Mouse (Mus musculus): ENCODE measurements around the gene Mfsd13b.
A peak's percentile ranks its signal among the peaks of the same experiment; 100 is the strongest.
"Not testable (repeated sequence)": the region's sequence is repeated elsewhere in the genome, so short reads cannot be mapped to it uniquely, and the experiment has no call there.

Mfsd13b gene

DNA sequence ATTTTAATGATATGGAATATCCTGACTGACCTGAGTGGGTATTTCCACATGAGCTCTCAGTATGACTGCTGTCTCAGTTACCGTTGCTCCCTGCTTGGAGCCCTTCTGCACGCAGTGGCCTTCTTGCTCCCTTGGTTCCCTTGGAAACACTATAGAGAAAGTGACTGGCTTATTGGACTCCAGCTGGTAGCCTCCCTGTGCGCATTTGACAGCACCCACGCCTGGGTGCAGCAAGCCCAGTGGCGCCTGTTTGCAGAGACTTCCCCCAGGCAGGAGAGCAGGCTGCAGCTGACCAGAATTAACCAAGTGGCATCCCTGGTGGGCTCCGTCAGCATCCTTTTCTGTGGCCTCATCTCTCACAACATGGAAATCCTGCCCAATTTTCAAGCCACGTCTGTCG is 8.9 kb downstream of the Mfsd13b start:
- no peak for DNase-seq

DNA sequence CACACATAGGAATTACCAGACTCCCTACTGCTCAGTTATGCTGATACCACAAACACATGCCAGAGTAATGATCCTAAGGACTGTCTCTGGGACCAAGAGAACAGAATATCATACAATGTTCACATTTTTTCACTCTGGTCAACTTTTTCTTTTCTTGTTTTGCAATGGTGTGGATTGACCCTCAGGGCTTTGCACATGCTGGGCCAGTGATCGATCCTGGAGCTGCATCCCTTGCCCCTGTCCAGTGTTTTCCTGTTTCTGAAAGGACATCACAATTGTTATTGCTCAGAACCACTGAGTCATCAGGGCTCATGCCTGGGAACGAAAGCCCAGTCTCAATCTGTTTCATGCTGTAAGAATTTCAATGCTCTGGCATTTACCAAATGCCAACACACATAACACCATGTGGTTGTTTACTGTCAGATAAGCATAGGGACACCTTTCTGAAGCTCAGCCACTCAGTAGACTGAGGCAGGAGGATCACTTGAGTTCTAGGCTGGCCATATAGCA is 16.8 kb downstream of the Mfsd13b start:
- DNase-seq = no peak

DNA sequence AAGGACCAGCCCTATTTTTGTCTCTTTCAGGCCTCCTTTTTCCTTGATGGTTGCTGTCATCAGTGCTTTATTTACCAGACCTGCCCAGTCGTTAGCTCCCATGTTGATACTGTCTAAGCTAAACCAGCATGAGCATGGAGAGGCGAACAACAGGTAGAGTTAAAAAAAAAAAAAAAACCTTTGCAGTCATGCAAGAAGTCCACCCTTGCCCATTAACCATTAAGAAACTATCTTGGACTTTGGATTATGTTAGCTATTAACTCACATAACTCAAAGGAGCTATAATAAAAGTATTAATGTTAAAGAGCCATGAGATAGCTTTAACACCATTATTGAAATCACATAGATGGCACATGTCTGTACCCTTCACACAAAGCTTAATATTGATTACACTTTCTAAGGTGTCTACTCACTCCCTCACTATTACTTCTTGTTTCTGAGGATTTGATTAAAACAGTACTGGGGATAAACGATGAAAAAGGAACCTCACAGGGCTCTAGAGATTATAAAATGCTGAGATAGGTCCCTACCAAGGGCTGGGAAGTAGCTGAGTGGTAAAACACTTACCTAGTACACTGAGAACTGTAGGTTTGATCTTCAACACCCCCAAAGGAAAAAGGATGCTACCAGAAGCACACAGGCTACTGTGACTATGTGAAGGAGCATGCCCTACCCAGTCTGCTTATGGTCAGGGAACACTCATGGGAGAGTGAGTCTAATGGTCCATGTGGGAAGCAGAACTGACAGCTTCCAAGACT is 17.9 kb downstream of the Mfsd13b start:
- DNase-seq = no peak

DNA sequence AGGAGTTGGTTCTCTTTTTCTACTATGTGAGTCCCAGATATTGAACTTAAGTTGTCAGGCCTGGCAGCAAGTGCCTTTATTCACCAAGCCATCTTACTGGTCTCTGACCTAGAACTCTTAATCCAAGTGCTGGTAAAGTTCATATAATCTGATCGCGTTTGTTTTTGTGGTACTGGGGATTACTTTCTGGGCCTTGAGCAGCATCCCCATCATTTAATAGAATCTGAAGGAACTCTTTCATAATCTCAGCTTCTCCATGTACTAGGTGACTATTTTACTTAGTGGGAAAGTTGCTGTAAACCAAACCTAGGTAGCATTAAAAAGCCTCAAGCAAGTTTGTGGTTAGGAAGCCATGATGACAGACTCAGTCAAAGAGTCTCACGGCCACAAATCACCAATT is 19.6 kb downstream of the Mfsd13b start:
- no peak for DNase-seq

DNA sequence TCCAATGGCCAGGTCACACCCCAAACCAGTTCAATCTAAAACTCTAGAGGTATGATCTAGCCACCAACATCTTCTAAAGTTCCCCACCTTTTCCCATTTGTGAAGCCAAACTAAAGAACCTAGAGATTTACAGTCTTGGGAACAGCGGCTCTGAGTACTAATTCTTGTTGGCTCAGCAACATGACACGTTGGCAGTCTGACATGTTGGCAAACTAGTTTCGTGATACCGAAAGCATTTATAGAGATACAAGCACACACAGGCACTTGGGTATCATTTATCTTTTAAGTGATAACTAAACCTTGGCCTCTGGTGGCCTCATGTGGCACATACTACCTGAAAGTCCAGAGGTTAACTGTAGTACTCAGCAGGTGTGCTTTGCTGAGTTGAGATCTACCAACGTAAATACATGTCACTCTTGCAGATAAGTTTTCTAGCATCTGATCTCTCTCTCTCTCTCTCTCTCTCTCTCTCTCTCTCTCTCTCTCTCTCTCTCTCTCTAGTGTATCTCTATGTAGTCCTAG is 20.2 kb downstream of the Mfsd13b start:
- no peak for DNase-seq

DNA sequence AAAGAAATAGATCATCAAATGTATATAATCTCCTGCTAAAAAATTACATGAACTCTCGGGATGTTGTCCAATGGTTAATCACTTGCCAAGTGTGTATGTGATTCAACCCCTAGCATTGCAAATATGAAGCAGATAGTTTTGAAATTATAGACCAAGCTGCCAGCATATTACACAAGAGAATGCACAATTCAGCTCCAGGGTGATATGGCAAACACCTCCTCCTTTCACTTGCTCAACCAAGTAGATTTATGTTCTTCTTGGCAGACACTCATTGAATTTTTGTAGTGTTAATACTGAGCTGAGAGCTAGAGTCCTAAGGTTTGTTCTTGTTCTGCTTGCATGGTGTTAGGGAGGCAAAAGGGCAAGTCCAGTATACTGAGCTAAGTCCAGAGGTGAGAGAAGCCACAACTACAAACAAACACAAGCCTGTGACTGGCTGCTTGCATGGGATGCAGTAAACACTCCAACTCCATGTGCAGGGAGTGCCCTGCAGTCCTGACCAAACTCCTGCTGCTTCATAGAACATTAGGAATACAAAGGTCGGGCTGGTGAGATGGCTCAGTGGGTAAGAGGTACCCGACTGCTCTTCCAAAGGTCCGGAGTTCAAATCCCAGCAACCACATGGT is 21.6 kb downstream of the Mfsd13b start:
- no peak for DNase-seq

DNA sequence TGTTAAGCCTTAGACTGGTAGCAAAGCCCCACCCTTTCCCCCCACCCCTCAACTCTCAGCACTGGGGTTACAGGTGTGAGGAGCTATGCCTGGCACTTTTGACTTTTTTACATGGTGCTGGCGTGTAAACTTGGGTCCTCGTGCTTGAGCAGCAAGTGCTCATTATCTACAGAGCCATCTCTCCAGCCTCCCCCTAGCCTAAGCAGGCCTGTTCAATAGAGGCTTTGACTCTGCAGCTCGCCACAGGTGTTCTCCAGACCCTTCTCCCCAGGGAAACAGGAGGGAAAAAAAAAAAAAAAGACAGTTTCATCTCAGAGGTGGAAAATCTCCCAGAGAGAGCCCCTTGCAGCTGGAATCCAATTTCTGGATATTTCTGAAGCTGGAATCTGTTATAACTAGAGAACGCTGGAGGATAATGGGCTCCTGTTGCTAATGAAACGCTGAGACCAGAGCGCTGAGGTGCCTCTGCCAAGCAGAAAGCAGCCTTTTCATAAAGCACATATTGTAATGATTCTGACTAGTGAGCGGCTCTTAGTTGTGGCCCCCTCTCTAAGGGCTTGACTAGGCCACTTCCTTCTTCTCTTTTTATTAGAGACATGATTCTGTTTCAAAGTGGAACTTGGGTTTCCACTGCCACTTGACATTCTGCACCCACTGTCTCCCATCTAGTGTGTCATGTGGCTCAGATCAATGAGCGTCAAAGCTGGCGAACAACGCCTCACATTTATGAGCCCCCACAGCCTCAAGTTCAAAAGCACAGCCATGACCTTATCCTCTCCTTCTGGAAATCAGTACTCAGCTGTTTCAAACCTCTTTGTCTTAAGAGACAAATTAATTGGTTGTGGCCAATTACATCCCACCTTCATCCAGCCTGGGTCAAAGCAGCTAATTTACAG is 29.7 kb downstream of the Mfsd13b start:
- no peak for DNase-seq

DNA sequence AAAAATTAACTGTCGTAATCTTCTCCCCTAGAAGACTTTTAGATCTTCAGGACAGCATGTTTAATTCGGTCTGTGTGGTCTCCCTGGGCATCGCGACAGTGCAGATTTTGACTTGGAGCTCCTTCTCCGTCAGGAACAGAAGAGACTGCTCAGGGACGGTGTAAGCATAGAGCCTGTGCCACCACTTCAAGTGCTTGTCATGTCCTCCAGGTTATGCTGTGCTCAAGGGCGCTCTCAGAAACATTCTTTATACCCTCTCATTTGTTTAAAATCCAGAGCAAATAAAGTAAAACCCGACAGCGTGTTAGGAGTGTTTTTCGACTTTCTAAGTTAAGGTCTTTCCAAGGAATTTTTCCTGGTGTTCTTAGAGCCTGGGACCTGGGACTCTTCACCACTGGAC is 32.2 kb downstream of the Mfsd13b start:
- DNase-seq = no peak

DNA sequence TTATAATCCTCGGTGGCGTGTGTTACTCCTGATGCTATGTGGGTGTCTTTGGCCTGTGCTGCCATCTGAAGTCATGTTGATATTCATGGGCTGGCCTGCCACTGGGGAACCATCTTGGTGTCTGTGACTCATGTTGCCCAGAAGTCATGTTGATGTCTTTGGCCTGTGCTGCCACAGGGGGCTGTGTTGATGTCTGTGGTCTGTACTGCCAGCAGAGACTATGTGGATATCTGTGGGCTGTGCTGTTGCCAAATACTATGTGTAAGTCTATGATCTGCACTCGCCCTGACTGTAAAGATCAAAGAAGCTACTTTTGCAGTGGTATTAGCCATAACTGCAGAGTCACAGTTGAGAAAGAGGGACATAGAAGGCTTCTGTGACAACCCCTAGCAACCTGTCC is 36.5 kb downstream of the Mfsd13b start:
- DNase-seq = no peak

DNA sequence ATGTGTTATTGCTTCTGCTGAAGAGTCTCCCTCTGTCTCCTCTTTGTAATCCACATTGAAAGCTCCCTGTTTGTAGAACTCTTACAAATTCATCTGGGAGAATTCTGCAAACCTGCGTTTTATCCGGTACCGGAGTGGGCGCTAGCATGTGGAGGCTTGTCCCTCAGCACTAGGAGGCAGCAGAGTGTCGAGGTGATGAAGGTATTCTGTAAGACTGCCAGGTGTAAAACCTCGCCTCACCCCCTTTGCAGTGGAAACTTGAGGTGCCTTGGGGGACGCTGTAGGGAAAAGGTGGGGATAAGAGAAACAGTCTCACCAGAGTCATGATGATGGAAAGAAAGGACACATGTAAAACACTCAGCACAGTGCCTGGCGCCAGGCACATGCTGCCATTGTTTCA is 38.0 kb downstream of the Mfsd13b start:
- no peak for DNase-seq

DNA sequence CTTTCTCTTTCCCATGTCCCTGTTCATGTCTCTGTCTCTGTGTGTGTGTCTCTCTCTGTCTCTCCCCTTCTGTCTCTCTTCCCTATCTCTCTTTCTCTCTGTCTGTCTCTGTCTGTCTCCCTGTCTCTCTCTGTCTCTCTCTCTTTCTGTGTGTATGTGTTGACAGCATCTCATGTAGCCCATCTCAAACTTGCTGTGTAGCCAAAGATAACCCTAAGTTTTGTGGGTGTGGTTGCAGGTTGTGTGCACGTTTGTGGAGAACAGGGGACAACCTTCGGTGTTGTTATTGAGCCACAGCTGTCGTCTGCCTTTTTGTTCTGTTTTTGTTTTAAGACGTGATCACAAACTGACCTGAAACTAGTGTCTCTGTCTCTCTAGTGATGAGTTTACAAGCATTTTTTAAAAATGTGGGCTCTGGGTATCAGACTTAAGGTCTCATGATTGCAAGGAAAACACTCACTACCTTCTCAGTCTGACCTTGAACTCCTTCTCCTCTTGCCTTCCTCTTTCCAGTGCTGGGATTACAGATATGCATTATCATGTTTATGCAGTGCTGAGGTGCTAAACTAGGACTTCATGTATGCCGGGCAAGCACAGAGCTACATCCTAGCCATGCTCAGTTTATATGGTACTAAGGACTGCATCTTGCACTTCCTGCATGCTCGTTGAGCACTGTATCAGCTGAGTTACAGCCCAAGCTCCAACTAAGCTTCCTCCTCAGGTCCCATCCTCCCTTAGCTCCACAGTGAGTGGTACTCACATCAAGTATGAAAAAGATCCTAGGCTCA is 43.1 kb downstream of the Mfsd13b start:
- no peak for DNase-seq

DNA sequence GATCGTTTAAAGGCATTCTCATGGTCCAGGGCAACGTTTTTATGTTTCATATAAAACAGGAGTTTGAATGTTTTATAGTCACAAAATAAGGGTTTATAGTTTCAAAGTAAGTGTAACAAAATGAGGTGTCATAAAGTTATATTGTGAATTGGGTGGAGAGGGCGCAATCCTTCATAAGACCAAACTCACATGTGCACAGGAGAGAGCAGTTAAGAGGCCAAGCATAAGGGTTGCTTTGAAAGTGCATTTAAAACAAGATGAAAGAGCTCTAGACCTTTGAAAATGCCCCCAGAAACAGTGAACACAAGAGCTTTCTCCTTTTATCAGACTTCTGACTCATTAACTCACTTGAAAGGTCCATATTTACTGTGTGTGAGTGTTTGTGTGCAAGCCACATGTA is 44.0 kb downstream of the Mfsd13b start:
- DNase-seq = no peak

DNA sequence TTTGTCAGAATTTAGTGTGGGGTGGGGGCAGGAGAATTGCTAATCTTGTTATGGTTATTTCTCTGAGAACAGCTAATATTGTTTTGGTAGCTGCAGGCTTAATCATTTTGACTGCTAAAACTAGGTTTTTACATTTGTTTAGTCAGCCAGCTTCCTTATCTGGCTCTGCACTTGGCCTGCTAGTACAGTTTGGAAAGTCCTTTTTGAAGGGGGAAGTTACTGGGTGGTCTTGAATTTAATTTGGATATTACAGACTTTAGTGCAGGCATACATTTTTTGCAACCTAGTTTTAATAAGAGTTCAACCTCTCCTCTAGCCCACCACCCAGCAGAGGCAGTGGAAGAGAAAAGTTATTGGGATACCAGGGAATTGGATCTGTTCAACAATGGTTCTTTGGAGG is 47.6 kb downstream of the Mfsd13b start:
- not testable (repeated sequence) for DNase-seq

DNA sequence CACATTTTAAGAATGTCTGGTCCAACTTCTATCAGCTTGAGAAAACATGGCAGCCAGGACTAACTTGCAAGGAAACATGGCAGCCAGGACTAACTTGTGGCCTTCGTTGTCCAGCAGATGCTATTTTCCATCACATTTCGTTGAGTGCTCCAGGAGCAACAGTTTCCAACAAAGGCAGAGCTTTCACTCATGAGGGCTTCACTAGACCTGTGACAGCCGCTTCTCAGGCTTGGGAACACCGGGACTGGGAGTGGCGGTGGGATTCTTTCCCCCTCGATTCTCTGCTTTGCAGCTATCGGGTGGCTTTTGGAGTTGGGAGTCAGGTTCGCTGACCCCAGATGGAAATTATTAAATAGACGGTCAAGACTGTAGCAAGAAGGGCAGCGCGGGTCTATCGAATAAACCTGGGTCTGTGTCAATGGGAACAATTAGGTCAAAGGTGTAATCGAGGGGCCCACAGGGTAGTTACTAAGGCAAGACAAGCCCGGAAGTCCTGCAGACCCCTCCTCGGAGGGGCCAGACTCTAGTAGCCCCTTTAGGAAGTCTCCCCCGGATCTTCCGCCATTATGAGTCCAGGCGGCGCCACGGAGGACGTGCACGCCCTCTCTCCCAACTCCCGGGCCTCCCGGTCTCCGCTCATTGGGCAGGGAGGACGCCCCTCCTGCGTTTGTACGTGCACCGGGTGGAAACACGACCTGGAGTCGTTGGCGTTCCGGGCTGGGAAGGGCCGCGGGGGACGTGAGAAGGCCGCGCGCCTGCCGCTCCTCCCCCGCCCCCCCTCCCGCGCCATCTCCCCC is 51.7 kb downstream of the Mfsd13b start, which contains the start of gene Mettl9:
Gene Mettl9, plus strand, starts transcription at position 590 of the 797 bp plus-strand sequence.
- peak; percentile 83 to 84 for DNase-seq

DNA sequence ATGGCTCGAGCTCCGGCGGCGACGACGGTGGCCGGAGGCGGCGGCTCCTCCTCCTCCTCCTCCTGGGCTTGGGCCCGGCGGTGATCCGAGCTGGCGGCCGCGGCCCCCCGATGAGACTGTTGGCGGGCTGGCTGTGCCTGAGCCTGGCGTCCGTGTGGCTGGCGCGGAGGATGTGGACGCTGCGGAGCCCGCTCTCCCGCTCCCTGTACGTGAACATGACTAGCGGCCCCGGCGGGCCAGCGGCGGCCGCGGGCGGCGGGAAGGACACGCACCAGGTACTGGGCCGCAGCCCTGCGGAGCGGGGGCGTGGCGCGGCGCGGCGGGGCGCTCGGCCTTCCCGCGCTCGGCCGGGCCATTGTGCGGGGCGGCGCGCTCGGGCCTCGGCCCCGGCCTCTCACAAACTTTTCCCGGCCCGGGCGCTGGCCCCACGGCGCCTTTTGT is 52.4 kb downstream of the Mfsd13b start:
- DNase-seq = no peak

DNA sequence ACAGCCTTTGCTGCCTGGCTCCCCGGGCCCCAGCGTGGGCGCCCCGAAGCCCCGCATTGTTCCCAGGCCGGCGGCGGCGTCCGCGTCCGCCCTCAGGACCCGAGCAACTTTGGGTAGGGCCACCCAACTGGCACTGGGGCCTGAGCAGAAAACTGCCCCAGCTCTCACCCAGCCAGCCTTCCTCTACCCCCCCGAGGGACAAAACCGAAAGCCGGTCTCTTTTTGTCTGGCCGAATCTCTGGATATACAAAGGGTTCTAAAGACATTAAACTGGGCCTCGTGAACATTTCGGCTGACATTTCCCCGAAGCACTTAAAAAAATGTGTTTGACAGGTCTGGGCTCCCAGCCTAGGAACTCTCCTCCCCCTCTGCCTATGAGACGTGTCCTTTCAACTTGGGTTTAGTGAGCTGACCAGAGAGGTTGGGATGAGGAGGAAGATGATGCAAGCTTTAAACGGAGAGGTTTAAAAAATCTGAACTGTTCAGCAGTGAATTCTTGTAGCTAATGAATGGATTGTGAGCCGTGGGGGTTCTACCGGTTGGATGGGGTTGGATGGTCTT is 52.9 kb downstream of the Mfsd13b start:
- no peak for DNase-seq

DNA sequence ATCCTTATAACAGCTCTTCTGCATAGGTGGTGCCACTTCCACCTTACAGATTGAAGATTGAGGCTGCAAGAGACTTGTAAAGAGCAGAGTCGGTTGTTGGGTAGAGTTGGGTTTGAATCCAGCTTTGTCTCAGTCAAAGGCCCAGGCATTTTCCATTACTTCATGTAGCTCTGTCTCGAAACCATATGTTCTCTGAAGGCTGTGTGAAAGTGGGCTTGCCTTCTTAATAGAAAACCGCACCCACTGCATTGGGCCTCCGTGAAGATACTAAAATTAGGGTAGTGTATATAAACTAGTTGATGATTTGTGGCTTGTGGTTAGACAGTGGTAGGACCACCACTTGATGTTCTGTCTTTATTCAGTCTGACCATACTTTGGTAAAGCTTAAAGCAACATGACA is 58.3 kb downstream of the Mfsd13b start:
- no peak for DNase-seq

DNA sequence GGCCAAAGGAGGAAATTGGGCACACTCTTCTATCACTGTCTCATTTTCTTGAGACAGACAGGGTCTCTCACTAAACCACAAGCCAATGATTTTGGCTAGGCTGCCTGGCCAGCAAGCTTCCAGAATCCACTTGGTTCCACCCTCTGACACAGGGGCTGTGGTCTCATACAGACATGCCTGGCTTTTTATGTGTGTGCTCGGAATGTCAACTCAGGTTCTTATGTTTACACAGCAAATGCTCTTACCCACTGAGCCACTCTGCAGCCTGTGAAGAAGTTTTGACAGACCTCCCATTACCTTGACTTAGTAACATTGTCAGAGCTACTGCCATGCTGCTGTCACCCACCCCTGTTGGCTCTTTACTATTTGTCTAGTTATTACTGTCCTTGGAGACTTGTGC is 59.7 kb downstream of the Mfsd13b start:
- no peak for DNase-seq

DNA sequence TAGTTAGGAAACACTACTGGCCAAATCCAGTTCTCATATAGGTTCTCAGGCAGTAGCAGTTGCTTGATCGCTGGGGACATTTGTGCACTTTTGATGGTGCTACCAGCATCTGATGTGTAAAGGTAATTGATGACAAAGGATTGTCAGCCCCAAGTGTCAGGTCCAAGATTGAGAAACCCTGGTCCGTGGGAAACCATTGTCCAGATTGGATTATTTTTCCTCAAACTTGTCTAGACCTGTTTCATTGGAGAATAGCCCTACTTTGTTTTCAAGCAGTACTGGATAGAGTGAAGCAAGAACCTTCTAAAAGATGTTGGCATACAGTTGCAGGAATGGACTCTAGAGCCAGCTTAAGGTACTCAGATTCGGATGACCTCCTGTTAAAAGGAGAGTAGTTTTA is 60.7 kb downstream of the Mfsd13b start:
- no peak for DNase-seq

DNA sequence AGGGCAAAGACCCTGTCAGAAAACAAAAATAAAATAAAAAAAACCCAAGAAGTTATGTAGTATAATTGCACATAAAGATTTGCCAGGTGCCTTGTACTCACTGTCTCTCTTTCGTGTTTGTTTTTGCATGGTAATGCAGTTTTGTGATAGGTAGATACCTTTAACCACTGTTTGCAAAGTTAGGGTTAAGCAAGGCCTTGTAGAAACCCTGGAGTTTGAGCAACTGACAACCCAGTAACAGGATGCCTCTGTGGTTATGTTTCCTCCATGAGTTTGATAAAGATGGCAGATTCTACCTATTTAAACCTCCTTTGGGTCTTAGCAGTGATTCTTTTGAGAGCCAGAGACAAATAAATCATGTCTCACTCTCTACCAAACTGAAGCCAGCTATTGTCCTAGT is 61.2 kb downstream of the Mfsd13b start:
- DNase-seq = no peak

DNA sequence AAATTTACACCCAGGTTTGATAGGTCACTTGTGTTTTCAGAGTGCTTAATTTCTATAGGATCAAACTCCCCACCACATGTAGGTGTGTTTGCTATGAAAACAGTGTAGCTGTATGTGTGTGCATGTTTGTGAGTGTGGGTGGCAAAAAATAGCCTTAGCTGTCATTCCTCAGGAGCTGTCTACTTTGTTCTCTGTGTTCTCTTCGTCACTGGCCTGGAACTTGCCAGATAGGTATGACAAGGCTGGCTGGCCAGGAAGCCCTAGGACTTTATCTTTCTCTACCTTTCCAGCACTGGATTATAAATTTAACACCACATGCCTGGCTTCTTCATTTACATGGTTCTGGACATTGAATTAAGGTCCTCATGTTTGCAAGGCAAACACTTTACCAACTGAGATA is 61.9 kb downstream of the Mfsd13b start:
- DNase-seq = no peak

All from spleen, adult 18-20 months (tissue).